Mouse (Mus musculus): ENCODE results near the gene S100g. TPM values are rescaled to one million over a fixed set of nuclear protein-coding genes. Genes with fewer than 3 reads are reported as not detected.

The S100g gene
- polyA plus RNA-seq (2017; shearing (Covaris generic)): 1.3 TPM

GRCm38 (mm10) chrX:162964383-162964782 is at the start of gene S100g:
Gene S100g, minus strand, starts transcription at chrX:162964599.

Other genes with a start within 250 kb of the S100g start
- gene Rbbp7, start 204.2 kb downstream of the S100g start, polyA plus RNA-seq (2017; shearing (Covaris generic)): 325 TPM
- gene Txlng, start 135.1 kb downstream of the S100g start, polyA plus RNA-seq (2017; shearing (Covaris generic)): 17.0 TPM
- gene Syap1, start 76.2 kb downstream of the S100g start, polyA plus RNA-seq (2017; shearing (Covaris generic)): 45.9 TPM
- 303 TPM for gene Ctps2, start 63.4 kb downstream of the S100g start, polyA plus RNA-seq (2017; shearing (Covaris generic))

All from inflammation-experienced regulatory T-cells, adult 16 weeks (primary cell).